Mouse (Mus musculus) liver, embryonic 16.5 days (tissue): ENCODE measurements around the gene Olfr52. TPM values are rescaled to one million over a fixed set of nuclear protein-coding genes. Genes with fewer than 3 reads are reported as not detected.
"Not testable (repeated sequence)": the region's sequence is repeated elsewhere in the genome, so short reads cannot be mapped to it uniquely, and the experiment has no call there.

Source experiments
- ATAC-seq: fragments of 200-750 bp; cut with Nextera tagmentation; 2 replicates; pipeline ENCODE4 v1.8.0; 2017; ENCODE audit warnings: low read depth, mild to moderate bottlenecking, moderate number of reproducible peaks, moderate library complexity
- H3K27ac ChIP-seq: fragments of 300-500 bp; sonication (generic); 2 replicates; pipeline ENCODE4 v1.5.1; 2014; ENCODE audit warnings: mild to moderate bottlenecking, low read length
- H3K27me3 ChIP-seq: fragments of 300-500 bp; sonication (generic); 2 replicates; pipeline ENCODE4 v1.6.1; 2014; ENCODE audit warnings: low read depth, low read length, mixed read lengths; ENCODE audit not compliant: control insufficient read depth, insufficient read depth
- H3K36me3 ChIP-seq: fragments of 300-500 bp; sonication (generic); 2 replicates; pipeline ENCODE4 v1.6.1; 2014; ENCODE audit warnings: mild to moderate bottlenecking; ENCODE audit not compliant: control insufficient read depth, insufficient read depth
- H3K4me1 ChIP-seq: fragments of 300-500 bp; sonication (generic); 2 replicates; pipeline ENCODE4 v1.6.1; 2014; ENCODE audit warnings: low read depth, low read length, mixed read lengths; ENCODE audit not compliant: control insufficient read depth
- H3K4me2 ChIP-seq: fragments of 300-500 bp; sonication (generic); 2 replicates; pipeline ENCODE4 v1.6.1; 2014; ENCODE audit warnings: low read depth, low read length, mixed read lengths
- H3K4me3 ChIP-seq: fragments of 300-500 bp; sonication (generic); 2 replicates; pipeline ENCODE4 v1.5.1; 2014; ENCODE audit warnings: low read depth, mild to moderate bottlenecking, low read length
- H3K9ac ChIP-seq: fragments of 300-500 bp; sonication (generic); 2 replicates; pipeline ENCODE4 v1.6.1; 2014; ENCODE audit warnings: low read depth, low read length
- H3K9me3 ChIP-seq: fragments of 300-500 bp; sonication (generic); replicated peaks from 2 replicates; pipeline ENCODE4 v1.6.1; 2016; ENCODE audit warnings: low read length; ENCODE audit not compliant: control insufficient read depth
- WGBS: fragments of 180-500 bp; shearing (Covaris S2); extraction: QIAGEN DNeasy Blood & Tissue Kit; methylation state at CpG from one replicate; pipeline ENCODE4 v1.1.7; 2014; ENCODE audit not compliant: insufficient replicate concordance; 5-methylcytosine and 5-hydroxymethylcytosine counted together
- polyA plus RNA-seq: library from polyadenylated mRNA; unstranded; fragments of >200 nt; fragmentation: Nextera tagmentation; extraction: Ambion mirVana; gene quantifications from 2 replicates; pipeline ENCODE4 v1.2.1, GENCODE M21; 2015

Gene Olfr52
- not detected in 2 replicates for polyA plus RNA-seq

GRCm38 (mm10) chr2:86185583-86185982, at the start of gene Olfr52:
Gene Olfr52 (minus strand): TSS chr2:86185683.
- Histone ChIP-seq H3K9me3 (no peaks in the 10 kb centered on the region), H3K27me3 (no peaks in the 10 kb centered on the region), H3K9ac (no peak within 1 kb of the TSS), H3K4me3 (no peak within 1 kb of the TSS), H3K27ac (no peak within 1 kb of the TSS), H3K4me1 (no peaks in the 10 kb centered on the region), H3K36me3 (no peaks in the 10 kb centered on the region), H3K4me2 (no peak within 1 kb of the TSS)
- no peak for ATAC-seq

DNA sequence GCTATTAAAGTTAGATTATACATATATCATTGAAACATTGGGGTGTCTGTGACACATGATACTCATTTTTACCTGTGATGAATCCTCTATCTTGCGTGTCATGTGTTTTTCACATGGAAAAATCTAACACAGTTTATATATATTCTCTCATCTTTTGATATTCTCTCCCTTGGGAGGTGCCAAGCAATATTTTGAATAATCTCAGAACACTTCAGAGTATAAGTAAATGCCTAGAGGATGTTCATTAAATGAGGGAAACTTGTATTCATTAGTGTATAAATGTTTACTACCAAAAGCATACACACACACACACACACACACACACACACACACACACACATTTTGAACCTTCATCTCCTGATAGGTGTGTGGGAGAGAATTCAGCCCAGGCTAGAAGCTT, 45.8 kb upstream of the Olfr52 start, which contains the start of gene Olfr1047:
Gene Olfr1047 (minus strand): TSS at position 101 of the 400 bp plus-strand sequence.
- no peak within 1 kb of the TSS for H3K4me2 ChIP-seq
- H3K27ac ChIP-seq = no peak within 1 kb of the TSS
- WGBS = 56% methylated on average over 1 of the region's 1 CpGs
- no peaks in the 10 kb centered on the region for H3K36me3 ChIP-seq
- no peak within 1 kb of the TSS for H3K4me3 ChIP-seq
- H3K9me3 ChIP-seq = no peaks in the 10 kb centered on the region; the same call in 1 of the 2 replicates
- no peak within 1 kb of the TSS for H3K9ac ChIP-seq
- no peaks in the 10 kb centered on the region for H3K27me3 ChIP-seq
- no peaks in the 10 kb centered on the region for H3K4me1 ChIP-seq
- no peak for ATAC-seq

- no peak within 1 kb of the TSS for H3K9ac ChIP-seq
- 33% methylated on average over 2 of the region's 2 CpGs for WGBS
- no peaks in the 10 kb centered on the region for H3K9me3 ChIP-seq
- H3K4me3 ChIP-seq = no peak within 1 kb of the TSS
- no peak for ATAC-seq
- H3K36me3 ChIP-seq = no peaks in the 10 kb centered on the region
- H3K27me3 ChIP-seq = no peaks in the 10 kb centered on the region
- no peaks in the 10 kb centered on the region for H3K4me1 ChIP-seq
- no peak within 1 kb of the TSS for H3K4me2 ChIP-seq
- no peak within 1 kb of the TSS for H3K27ac ChIP-seq
Measured at GRCm38 (mm10) chr2:86219214-86219613, 33.7 kb upstream of the Olfr52 start, which contains the start of gene Olfr1046. Gene Olfr1046 (minus strand): TSS chr2:86219314.

GRCm38 (mm10) chr2:86202909-86203308, 17.4 kb upstream of the Olfr52 start, which contains the start of gene Olfr1045:
Gene Olfr1045 (minus strand): TSS chr2:86203009.
- Histone ChIP-seq H3K4me1 (no peaks in the 10 kb centered on the region), H3K27ac (no peak within 1 kb of the TSS)
- ATAC-seq = no peak

DNA sequence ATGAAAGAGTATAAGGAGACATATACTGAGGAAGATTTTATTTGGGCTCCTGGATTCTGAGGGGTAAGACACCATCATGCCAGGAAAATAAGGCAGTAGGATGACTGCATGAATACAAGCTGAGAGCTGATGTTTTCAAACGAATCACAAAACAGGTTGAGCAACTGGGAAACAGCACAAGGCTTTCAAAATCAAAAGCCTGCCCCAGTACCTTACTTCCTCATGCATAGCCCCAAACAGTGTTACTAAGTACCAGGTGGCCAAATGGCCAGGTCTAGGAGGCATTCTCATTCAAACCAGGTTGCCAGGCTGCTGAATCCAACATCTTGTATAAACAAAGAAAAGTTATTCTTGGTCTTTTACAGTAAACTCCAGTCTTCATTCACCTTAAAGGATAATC, 10.4 kb upstream of the Olfr52 start:
- H3K9me3 ChIP-seq = no peaks in the 10 kb centered on the region

More at GRCm38 (mm10) chr2:86202909-86203308, 17.4 kb upstream of the Olfr52 start, which contains the start of gene Olfr1045:
- H3K9me3 ChIP-seq = no peaks in the 10 kb centered on the region
- no peak within 1 kb of the TSS for H3K9ac ChIP-seq
- H3K4me2 ChIP-seq = no peak within 1 kb of the TSS
- no peak within 1 kb of the TSS for H3K4me3 ChIP-seq
- H3K36me3 ChIP-seq = no peaks in the 10 kb centered on the region
- H3K27me3 ChIP-seq = no peaks in the 10 kb centered on the region

DNA sequence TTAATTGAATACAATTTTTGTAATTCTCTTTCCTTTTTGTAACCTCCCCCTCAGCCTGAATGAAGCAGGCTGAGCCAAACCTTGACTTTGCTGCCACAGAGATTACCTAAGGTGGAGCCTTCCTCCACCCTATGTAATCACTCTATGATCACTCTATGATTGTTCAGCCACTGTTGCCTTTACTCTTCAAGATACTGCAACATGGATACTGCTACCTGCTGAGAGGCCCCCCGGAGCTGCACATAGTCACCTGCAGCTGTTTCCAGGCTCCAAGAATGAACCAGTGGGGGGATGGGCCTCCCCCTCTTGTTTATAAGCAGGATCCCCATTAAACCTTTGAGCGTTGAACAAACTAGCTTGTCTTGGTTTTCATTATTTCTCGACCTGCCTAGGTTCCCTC, 5.5 kb downstream of the Olfr52 start:
- Histone ChIP-seq H3K36me3 (no peaks in the 10 kb centered on the region), H3K4me3 (no peak overlapping the region), H3K9ac (no peak overlapping the region), H3K4me2 (no peak overlapping the region), H3K27ac (no peak overlapping the region), H3K27me3 (no peaks in the 10 kb centered on the region), H3K9me3 (no peaks in the 10 kb centered on the region), H3K4me1 (no peaks in the 10 kb centered on the region)
- 71% methylated on average over 3 of the region's 3 CpGs for WGBS
- no peak for ATAC-seq

More for the DNA sequence above, 10.4 kb upstream of the Olfr52 start:
- Histone ChIP-seq H3K4me3 (no peak overlapping the region), H3K4me1 (no peaks in the 10 kb centered on the region), H3K36me3 (no peaks in the 10 kb centered on the region), H3K4me2 (no peak overlapping the region), H3K9ac (no peak overlapping the region), H3K27ac (no peak overlapping the region), H3K27me3 (no peaks in the 10 kb centered on the region)
- ATAC-seq = no peak; the same call in 1 of the 2 replicates
- WGBS = 28% methylated on average over 1 of the region's 1 CpGs

DNA sequence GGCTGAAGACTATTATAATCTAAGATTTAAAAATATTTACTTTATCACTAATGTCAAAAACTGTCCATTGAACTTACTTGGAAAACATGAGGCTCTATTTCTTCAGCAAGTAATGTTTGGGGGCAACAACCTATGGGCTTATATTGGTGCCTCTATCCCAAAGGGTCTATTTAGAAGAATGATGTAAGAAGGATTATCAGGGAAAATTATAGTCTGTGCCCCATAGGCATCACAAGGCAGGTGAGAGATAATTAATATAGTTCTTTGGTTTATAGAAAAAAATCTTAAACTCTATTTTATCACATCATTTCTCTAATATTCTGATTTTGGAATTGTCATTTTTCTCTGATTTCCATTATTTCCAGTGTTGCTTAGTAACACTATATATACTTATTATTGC, 7.8 kb downstream of the Olfr52 start, which contains the start of gene Olfr1044:
Gene Olfr1044 (minus strand): TSS at position 101 of the 400 bp plus-strand sequence.
- H3K4me3 ChIP-seq = no peak within 1 kb of the TSS
- no peak within 1 kb of the TSS for H3K9ac ChIP-seq
- H3K4me1 ChIP-seq = no peaks in the 10 kb centered on the region
- no peaks in the 10 kb centered on the region for H3K27me3 ChIP-seq
- H3K36me3 ChIP-seq = no peaks in the 10 kb centered on the region
- no peak within 1 kb of the TSS for H3K4me2 ChIP-seq
- no peaks in the 10 kb centered on the region for H3K9me3 ChIP-seq
- H3K27ac ChIP-seq = no peak within 1 kb of the TSS
- ATAC-seq = no peak

- not testable (repeated sequence) for H3K4me3 ChIP-seq, H3K27ac ChIP-seq, H3K4me1 ChIP-seq, H3K4me2 ChIP-seq, H3K9ac ChIP-seq, H3K9me3 ChIP-seq, H3K36me3 ChIP-seq, H3K27me3 ChIP-seq, ATAC-seq
- WGBS = 26% methylated on average over 7 of the region's 7 CpGs
Measured at GRCm38 (mm10) chr2:86175422-86175821, 10.1 kb downstream of the Olfr52 start.

GRCm38 (mm10) chr2:86167422-86167821, 18.1 kb downstream of the Olfr52 start, which contains the start of gene Olfr1043:
Gene Olfr1043 (minus strand): TSS chr2:86167522.
- ATAC-seq = no peak

More at GRCm38 (mm10) chr2:86167422-86167821, 18.1 kb downstream of the Olfr52 start, which contains the start of gene Olfr1043:
- H3K9ac ChIP-seq = no peak within 1 kb of the TSS
- no peaks in the 10 kb centered on the region for H3K36me3 ChIP-seq
- no peak within 1 kb of the TSS for H3K4me3 ChIP-seq
- WGBS = 62% methylated on average over 2 of the region's 2 CpGs
- H3K9me3 ChIP-seq = no peaks in the 10 kb centered on the region
- no peaks in the 10 kb centered on the region for H3K4me1 ChIP-seq
- H3K27me3 ChIP-seq = no peaks in the 10 kb centered on the region
- H3K27ac ChIP-seq = no peak within 1 kb of the TSS
- no peak within 1 kb of the TSS for H3K4me2 ChIP-seq
